Mouse (Mus musculus): Measurements from ENCODE around the gene Tmem235.
"Not testable (repeated sequence)": the region's sequence is repeated elsewhere in the genome, so short reads cannot be mapped to it uniquely, and the experiment has no call there.

Tmem235 gene

GRCm38 (mm10) chr11:117860601-117861000, at the start of gene Tmem235:
Tmem235 (plus strand) TSS chr11:117860752.
- DNase-seq: no peak

GRCm38 (mm10) chr11:117813867-117814266, 46.7 kb upstream of the Tmem235 start:
- no peak for DNase-seq

- no peak for DNase-seq
Observed at GRCm38 (mm10) chr11:117814704-117815366, 45.7 kb upstream of the Tmem235 start.

- not testable (repeated sequence) for DNase-seq
Observed at GRCm38 (mm10) chr11:117815850-117816249, 44.7 kb upstream of the Tmem235 start.

- no peak for DNase-seq
Observed at GRCm38 (mm10) chr11:117816389-117816996, 44.1 kb upstream of the Tmem235 start.

- peak; percentile 22 to 41 for DNase-seq
Observed at GRCm38 (mm10) chr11:117819095-117819494, 41.5 kb upstream of the Tmem235 start.

GRCm38 (mm10) chr11:117820173-117820572, 40.4 kb upstream of the Tmem235 start:
- no peak for DNase-seq

- no peak for DNase-seq
Observed at GRCm38 (mm10) chr11:117821868-117822267, 38.7 kb upstream of the Tmem235 start.

GRCm38 (mm10) chr11:117822728-117823241, 37.8 kb upstream of the Tmem235 start:
- DNase-seq: no peak

GRCm38 (mm10) chr11:117823411-117823810, 37.1 kb upstream of the Tmem235 start:
- no peak for DNase-seq

- peak; percentile 86 to 87 for DNase-seq
Observed at GRCm38 (mm10) chr11:117824060-117824969, 36.2 kb upstream of the Tmem235 start.

GRCm38 (mm10) chr11:117825333-117826101, 35.0 kb upstream of the Tmem235 start, which contains the start of the genes Afmid and Tk1:
Afmid (plus strand) TSS chr11:117825924.
Tk1 (minus strand) TSS chr11:117826092.
- DNase-seq: no peak

GRCm38 (mm10) chr11:117826164-117826563, 34.4 kb upstream of the Tmem235 start:
- no peak for DNase-seq

GRCm38 (mm10) chr11:117826916-117827315, 33.6 kb upstream of the Tmem235 start:
- no peak for DNase-seq

- no peak for DNase-seq
Observed at GRCm38 (mm10) chr11:117827386-117827785, 33.2 kb upstream of the Tmem235 start.

- no peak for DNase-seq
Observed at GRCm38 (mm10) chr11:117828149-117828887, 32.2 kb upstream of the Tmem235 start.

- DNase-seq: peak; percentile 34 to 41
Observed at GRCm38 (mm10) chr11:117828888-117829604, 31.5 kb upstream of the Tmem235 start.

GRCm38 (mm10) chr11:117829671-117830215, 30.8 kb upstream of the Tmem235 start:
- no peak for DNase-seq

GRCm38 (mm10) chr11:117830401-117830800, 30.2 kb upstream of the Tmem235 start:
- no peak for DNase-seq

Data from cerebellum, postnatal 25 days (tissue).